Mouse (Mus musculus): ENCODE data around the gene 4930442H23Rik. TPM values are rescaled to one million over a fixed set of nuclear protein-coding genes. Genes with fewer than 3 reads are reported as not detected.
"Not testable (repeated sequence)": the region's sequence is repeated elsewhere in the genome, so short reads cannot be mapped to it uniquely, and the experiment has no call there.

The 4930442H23Rik gene
- polyA plus RNA-seq, 1 experiment from 2014 or later: not detected

- 20% methylated on average over 16 of the region's 16 CpGs for WGBS
- Histone ChIP-seq H3K27ac (ENCODE audit: low read depth, low read length) (peak overlapping the region; percentile 77), H3K9ac (ENCODE audit: low read length) (peak overlapping the region; percentile 98), H3K4me2 (ENCODE audit: low read depth, low read length, severe bottlenecking) (peak overlapping the region; percentile 99), H3K36me3 (ENCODE audit: control insufficient read depth, insufficient read depth, low read length) (peaks cover 43% of the 10 kb centered on the region), H3K27me3 (ENCODE audit: control insufficient read depth, insufficient read depth, low read length) (no peaks in the 10 kb centered on the region), H3K9me3 (ENCODE audit: control insufficient read depth, low read length) (no peaks in the 10 kb centered on the region), H3K4me3 (ENCODE audit: low read depth, low read length) (peak overlapping the region; percentile 100), H3K4me1 (replicated peaks; ENCODE audit: control insufficient read depth, insufficient read depth, low read length) (peaks cover 28% of the 10 kb centered on the region)
- ATAC-seq (replicated peaks; ENCODE audit: low FRiP score): no peak
- no peak for DNase-seq (ENCODE audit: low spot score)
Measured at GRCm38 (mm10) chr10:81177491-81177925, 6.1 kb downstream of the 4930442H23Rik start.

GRCm38 (mm10) chr10:81176466-81177271, 7.0 kb downstream of the 4930442H23Rik start, which contains the start of gene Eef2:
Gene Eef2 (plus strand): TSS chr10:81176631.
- Histone ChIP-seq H3K4me1 (replicated peaks; ENCODE audit: control insufficient read depth, insufficient read depth, low read length) (peaks cover 25% of the 10 kb centered on the region), H3K27ac (ENCODE audit: low read depth, low read length) (peak within 1 kb of the TSS; percentile 88), H3K4me3 (ENCODE audit: low read depth, low read length) (peak within 1 kb of the TSS; percentile 100), H3K9ac (ENCODE audit: low read length) (peak within 1 kb of the TSS; percentile 98), H3K27me3 (ENCODE audit: control insufficient read depth, insufficient read depth, low read length) (no peaks in the 10 kb centered on the region), H3K9me3 (ENCODE audit: control insufficient read depth, low read length) (no peaks in the 10 kb centered on the region), H3K36me3 (ENCODE audit: control insufficient read depth, insufficient read depth, low read length) (peaks cover 39% of the 10 kb centered on the region), H3K4me2 (ENCODE audit: low read depth, low read length, severe bottlenecking) (peak within 1 kb of the TSS; percentile 99)
- under 1% methylated on average over 77 of the region's 77 CpGs for WGBS
- ATAC-seq (replicated peaks; ENCODE audit: low FRiP score) (peak; percentile 84), DNase-seq (ENCODE audit: low spot score) (peak; percentile 100)

GRCm38 (mm10) chr10:81175936-81176465, 7.6 kb downstream of the 4930442H23Rik start:
- no peak overlapping the region; the same call in 1 of the 2 replicates for H3K9ac ChIP-seq (ENCODE audit: low read length)
- peaks cover 25% of the 10 kb centered on the region for H3K4me1 ChIP-seq (replicated peaks; ENCODE audit: control insufficient read depth, insufficient read depth, low read length)
- H3K4me3 ChIP-seq (ENCODE audit: low read depth, low read length): peak overlapping the region; percentile 100
- H3K4me2 ChIP-seq (ENCODE audit: low read depth, low read length, severe bottlenecking): peak overlapping the region; percentile 99
- H3K27me3 ChIP-seq (ENCODE audit: control insufficient read depth, insufficient read depth, low read length): no peaks in the 10 kb centered on the region
- 10% methylated on average over 13 of the region's 13 CpGs for WGBS
- H3K27ac ChIP-seq (ENCODE audit: low read depth, low read length): peak overlapping the region; percentile 58; the same call in 1 of the 2 replicates
- peaks cover 32% of the 10 kb centered on the region for H3K36me3 ChIP-seq (ENCODE audit: control insufficient read depth, insufficient read depth, low read length)
- DNase-seq (ENCODE audit: low spot score): no peak
- no peaks in the 10 kb centered on the region for H3K9me3 ChIP-seq (ENCODE audit: control insufficient read depth, low read length)
- ATAC-seq (replicated peaks; ENCODE audit: low FRiP score): peak; percentile 11; the same call in 1 of the 2 replicates

- ATAC-seq (replicated peaks; ENCODE audit: low FRiP score); H3K9me3 ChIP-seq (ENCODE audit: control insufficient read depth, low read length); DNase-seq (ENCODE audit: low spot score); H3K27me3 ChIP-seq (ENCODE audit: control insufficient read depth, insufficient read depth, low read length): not testable (repeated sequence)
- H3K36me3 ChIP-seq (ENCODE audit: control insufficient read depth, insufficient read depth, low read length): peaks cover 27% of the 10 kb centered on the region
- H3K4me2 ChIP-seq (ENCODE audit: low read depth, low read length, severe bottlenecking): peak overlapping the region; percentile 61; the same call in 1 of the 2 replicates
- whole genome bisulfite sequencing: 11% methylated on average over 3 of the region's 4 CpGs
- H3K9ac ChIP-seq (ENCODE audit: low read length): peak overlapping the region; percentile 68
- peak overlapping the region; percentile 30 for H3K4me3 ChIP-seq (ENCODE audit: low read depth, low read length)
- H3K4me1 ChIP-seq (replicated peaks; ENCODE audit: control insufficient read depth, insufficient read depth, low read length): peaks cover 25% of the 10 kb centered on the region
- peak overlapping the region; percentile 88 for H3K27ac ChIP-seq (ENCODE audit: low read depth, low read length)
Measured at GRCm38 (mm10) chr10:81175345-81175701, 8.3 kb downstream of the 4930442H23Rik start.

GRCm38 (mm10) chr10:81174617-81175344, 8.9 kb downstream of the 4930442H23Rik start:
- DNase-seq (ENCODE audit: low spot score): peak; percentile 96
- peaks cover 25% of the 10 kb centered on the region for H3K4me1 ChIP-seq (replicated peaks; ENCODE audit: control insufficient read depth, insufficient read depth, low read length)
- peak overlapping the region; percentile 88 for H3K27ac ChIP-seq (ENCODE audit: low read depth, low read length)
- peaks cover 22% of the 10 kb centered on the region for H3K36me3 ChIP-seq (ENCODE audit: control insufficient read depth, insufficient read depth, low read length)
- H3K9ac ChIP-seq (ENCODE audit: low read length): peak overlapping the region; percentile 68
- peak overlapping the region; percentile 61 for H3K4me2 ChIP-seq (ENCODE audit: low read depth, low read length, severe bottlenecking)
- WGBS: 2% methylated on average over 29 of the region's 29 CpGs
- ATAC-seq (replicated peaks; ENCODE audit: low FRiP score): peak; percentile 65
- H3K27me3 ChIP-seq (ENCODE audit: control insufficient read depth, insufficient read depth, low read length): no peaks in the 10 kb centered on the region
- H3K9me3 ChIP-seq (ENCODE audit: control insufficient read depth, low read length): no peaks in the 10 kb centered on the region
- peak overlapping the region; percentile 30 for H3K4me3 ChIP-seq (ENCODE audit: low read depth, low read length)

- ATAC-seq (replicated peaks; ENCODE audit: low FRiP score): peak; percentile 23
- H3K4me1 ChIP-seq (replicated peaks; ENCODE audit: control insufficient read depth, insufficient read depth, low read length): peaks cover 23% of the 10 kb centered on the region
- no peaks in the 10 kb centered on the region for H3K27me3 ChIP-seq (ENCODE audit: control insufficient read depth, insufficient read depth, low read length)
- 4% methylated on average over 21 of the region's 21 CpGs for WGBS
- peak overlapping the region; percentile 4; the same call in 1 of the 2 replicates for H3K9ac ChIP-seq (ENCODE audit: low read length)
- H3K4me2 ChIP-seq (ENCODE audit: low read depth, low read length, severe bottlenecking): peak overlapping the region; percentile 0; the same call in 1 of the 2 replicates
- no peak overlapping the region; the same call in 1 of the 2 replicates for H3K4me3 ChIP-seq (ENCODE audit: low read depth, low read length)
- DNase-seq (ENCODE audit: low spot score): peak; percentile 90
- H3K9me3 ChIP-seq (ENCODE audit: control insufficient read depth, low read length): no peaks in the 10 kb centered on the region
- peak overlapping the region; percentile 80 for H3K27ac ChIP-seq (ENCODE audit: low read depth, low read length)
- H3K36me3 ChIP-seq (ENCODE audit: control insufficient read depth, insufficient read depth, low read length): peaks cover 5% of the 10 kb centered on the region
Measured at GRCm38 (mm10) chr10:81173132-81173531, 10.5 kb downstream of the 4930442H23Rik start.

- H3K27me3 ChIP-seq (ENCODE audit: control insufficient read depth, insufficient read depth, low read length); H3K9me3 ChIP-seq (ENCODE audit: control insufficient read depth, low read length); H3K27ac ChIP-seq (ENCODE audit: low read depth, low read length); H3K4me2 ChIP-seq (ENCODE audit: low read depth, low read length, severe bottlenecking); H3K4me3 ChIP-seq (ENCODE audit: low read depth, low read length); ATAC-seq (replicated peaks; ENCODE audit: low FRiP score); DNase-seq (ENCODE audit: low spot score); H3K36me3 ChIP-seq (ENCODE audit: control insufficient read depth, insufficient read depth, low read length); H3K9ac ChIP-seq (ENCODE audit: low read length): not testable (repeated sequence)
- peaks cover 12% of the 10 kb centered on the region for H3K4me1 ChIP-seq (replicated peaks; ENCODE audit: control insufficient read depth, insufficient read depth, low read length)
- 49% methylated on average over 9 of the region's 14 CpGs for WGBS
Measured at GRCm38 (mm10) chr10:81169411-81169900, 14.2 kb downstream of the 4930442H23Rik start.

All from forebrain, embryonic 11.5 days (tissue).